Mouse (Mus musculus): ENCODE measurements at regions not wholly inside any gene's neighbourhood (a gene's known extent, or its start where the extent isn't known, plus 50 kb on each side); places are given as distances from the start of the nearest gene placed in this dataset.

GRCm38 (mm10) chr17:85914062-85914461 is 226.0 kb upstream of the Six2 start:
- H3K4me2 ChIP-seq: no peak overlapping the region
- peaks cover 45% of the 10 kb centered on the region for H3K27me3 ChIP-seq
- H3K9ac ChIP-seq (replicated peaks): no peak overlapping the region
- H3K36me3 ChIP-seq: no peaks in the 10 kb centered on the region
- no peak overlapping the region for H3K4me3 ChIP-seq (replicated peaks)
- WGBS: 80% methylated on average over 6 of the region's 6 CpGs
- no peaks in the 10 kb centered on the region; the same call in 1 of the 2 replicates for H3K9me3 ChIP-seq
- no peak for ATAC-seq (ENCODE audit: insufficient number of reproducible peaks, insufficient read depth, low FRiP score, low TSS enrichment, low read depth)
- no peak overlapping the region for H3K27ac ChIP-seq
- H3K4me1 ChIP-seq (replicated peaks): peaks cover 16% of the 10 kb centered on the region

- 84% methylated on average over 3 of the region's 3 CpGs for WGBS
- H3K4me3 ChIP-seq (replicated peaks): no peak overlapping the region
- H3K9me3 ChIP-seq: peaks cover 10% of the 10 kb centered on the region; the same call in 1 of the 2 replicates
- no peak for ATAC-seq (ENCODE audit: insufficient number of reproducible peaks, insufficient read depth, low FRiP score, low TSS enrichment, low read depth)
- H3K4me1 ChIP-seq (replicated peaks): peaks cover 11% of the 10 kb centered on the region
- H3K27me3 ChIP-seq: 0 out of 2 replicates have a peak, but pooled peaks cover 11% of the 10 kb centered on the region
- H3K9ac ChIP-seq (replicated peaks): no peak overlapping the region
- no peak overlapping the region for H3K27ac ChIP-seq
- no peaks in the 10 kb centered on the region for H3K36me3 ChIP-seq
- no peak overlapping the region for H3K4me2 ChIP-seq
Measured at GRCm38 (mm10) chr17:85908709-85909108, 220.6 kb upstream of the Six2 start.

GRCm38 (mm10) chr17:85906597-85907187 is 218.6 kb upstream of the Six2 start:
- 64% methylated on average over 4 of the region's 4 CpGs for WGBS
- no peak for ATAC-seq (ENCODE audit: insufficient number of reproducible peaks, insufficient read depth, low FRiP score, low TSS enrichment, low read depth)
- H3K27ac ChIP-seq: no peak overlapping the region
- H3K4me2 ChIP-seq: no peak overlapping the region
- peaks cover 10% of the 10 kb centered on the region; the same call in 1 of the 2 replicates for H3K9me3 ChIP-seq
- no peak overlapping the region for H3K9ac ChIP-seq (replicated peaks)
- no peak overlapping the region for H3K4me3 ChIP-seq (replicated peaks)
- peaks cover 16% of the 10 kb centered on the region for H3K4me1 ChIP-seq (replicated peaks)
- H3K27me3 ChIP-seq: peaks cover 14% of the 10 kb centered on the region; the same call in 1 of the 2 replicates
- no peaks in the 10 kb centered on the region for H3K36me3 ChIP-seq

GRCm38 (mm10) chr17:85902575-85902974 is 214.5 kb upstream of the Six2 start:
- H3K36me3 ChIP-seq: no peaks in the 10 kb centered on the region
- H3K9ac ChIP-seq (replicated peaks): no peak overlapping the region
- H3K27ac ChIP-seq: no peak overlapping the region
- ATAC-seq (ENCODE audit: insufficient number of reproducible peaks, insufficient read depth, low FRiP score, low TSS enrichment, low read depth): no peak
- peaks cover 15% of the 10 kb centered on the region; the same call in 1 of the 2 replicates for H3K27me3 ChIP-seq
- H3K4me2 ChIP-seq: no peak overlapping the region
- WGBS: 41% methylated on average over 2 of the region's 2 CpGs
- H3K9me3 ChIP-seq: peaks cover 10% of the 10 kb centered on the region; the same call in 1 of the 2 replicates
- H3K4me1 ChIP-seq (replicated peaks): peaks cover 25% of the 10 kb centered on the region
- no peak overlapping the region for H3K4me3 ChIP-seq (replicated peaks)

GRCm38 (mm10) chr17:85899096-85899495 is 211.0 kb upstream of the Six2 start:
- Histone ChIP-seq H3K4me3 (replicated peaks) (no peak overlapping the region), H3K27me3 (peaks cover 20% of the 10 kb centered on the region), H3K36me3 (no peaks in the 10 kb centered on the region), H3K9me3 (0 out of 2 replicates have a peak, but pooled peaks cover 1% of the 10 kb centered on the region), H3K27ac (no peak overlapping the region), H3K4me1 (replicated peaks) (peaks cover 22% of the 10 kb centered on the region), H3K9ac (replicated peaks) (no peak overlapping the region), H3K4me2 (no peak overlapping the region)
- no peak for ATAC-seq (ENCODE audit: insufficient number of reproducible peaks, insufficient read depth, low FRiP score, low TSS enrichment, low read depth)
- 62% methylated on average over 6 of the region's 6 CpGs for WGBS

GRCm38 (mm10) chr17:85895978-85896377 is 207.9 kb upstream of the Six2 start:
- peaks cover 25% of the 10 kb centered on the region for H3K4me1 ChIP-seq (replicated peaks)
- 66% methylated on average over 5 of the region's 5 CpGs for WGBS
- no peaks in the 10 kb centered on the region for H3K36me3 ChIP-seq
- no peak overlapping the region for H3K9ac ChIP-seq (replicated peaks)
- H3K4me3 ChIP-seq (replicated peaks): no peak overlapping the region
- no peak overlapping the region for H3K4me2 ChIP-seq
- ATAC-seq (ENCODE audit: insufficient number of reproducible peaks, insufficient read depth, low FRiP score, low TSS enrichment, low read depth): no peak
- H3K27ac ChIP-seq: no peak overlapping the region
- no peaks in the 10 kb centered on the region for H3K9me3 ChIP-seq
- H3K27me3 ChIP-seq: peaks cover 21% of the 10 kb centered on the region

GRCm38 (mm10) chr17:85891243-85891642 is 203.2 kb upstream of the Six2 start:
- no peak overlapping the region for H3K4me3 ChIP-seq (replicated peaks)
- H3K4me2 ChIP-seq: no peak overlapping the region
- H3K9me3 ChIP-seq: no peaks in the 10 kb centered on the region
- no peak for ATAC-seq (ENCODE audit: insufficient number of reproducible peaks, insufficient read depth, low FRiP score, low TSS enrichment, low read depth)
- H3K27me3 ChIP-seq: peaks cover 10% of the 10 kb centered on the region; the same call in 1 of the 2 replicates
- no peaks in the 10 kb centered on the region for H3K36me3 ChIP-seq
- WGBS: 83% methylated on average over 2 of the region's 2 CpGs
- H3K9ac ChIP-seq (replicated peaks): no peak overlapping the region
- no peak overlapping the region for H3K27ac ChIP-seq
- peaks cover 42% of the 10 kb centered on the region for H3K4me1 ChIP-seq (replicated peaks)

- 60% methylated on average over 18 of the region's 18 CpGs for WGBS
- H3K27ac ChIP-seq: peak overlapping the region; percentile 57
Measured at GRCm38 (mm10) chr17:85889746-85890532, 201.9 kb upstream of the Six2 start.

GRCm38 (mm10) chr17:85888568-85889398 is 200.7 kb upstream of the Six2 start:
- peaks cover 9% of the 10 kb centered on the region; the same call in 1 of the 2 replicates for H3K27me3 ChIP-seq
- H3K36me3 ChIP-seq: no peaks in the 10 kb centered on the region
- WGBS: 75% methylated on average over 10 of the region's 10 CpGs
- H3K9ac ChIP-seq (replicated peaks): no peak overlapping the region
- H3K4me3 ChIP-seq (replicated peaks): no peak overlapping the region
- no peak overlapping the region for H3K4me2 ChIP-seq
- no peaks in the 10 kb centered on the region for H3K9me3 ChIP-seq
- H3K27ac ChIP-seq: 0 out of 2 replicates have a peak overlapping the region, but pooled peaks have one; percentile 57
- H3K4me1 ChIP-seq (replicated peaks): peaks cover 47% of the 10 kb centered on the region
- ATAC-seq (ENCODE audit: insufficient number of reproducible peaks, insufficient read depth, low FRiP score, low TSS enrichment, low read depth): no peak

More at GRCm38 (mm10) chr17:85889746-85890532, 201.9 kb upstream of the Six2 start:
- Histone ChIP-seq H3K9ac (replicated peaks) (no peak overlapping the region), H3K27me3 (peaks cover 9% of the 10 kb centered on the region; the same call in 1 of the 2 replicates), H3K4me1 (replicated peaks) (peaks cover 47% of the 10 kb centered on the region), H3K36me3 (no peaks in the 10 kb centered on the region), H3K9me3 (no peaks in the 10 kb centered on the region), H3K4me2 (no peak overlapping the region), H3K4me3 (replicated peaks) (no peak overlapping the region)
- ATAC-seq (ENCODE audit: insufficient number of reproducible peaks, insufficient read depth, low FRiP score, low TSS enrichment, low read depth): no peak

- no peak for ATAC-seq (ENCODE audit: insufficient number of reproducible peaks, insufficient read depth, low FRiP score, low TSS enrichment, low read depth)
- no peaks in the 10 kb centered on the region for H3K36me3 ChIP-seq
- H3K4me1 ChIP-seq (replicated peaks): peaks cover 48% of the 10 kb centered on the region
- no peak overlapping the region for H3K4me2 ChIP-seq
- H3K4me3 ChIP-seq (replicated peaks): no peak overlapping the region
- 78% methylated on average over 6 of the region's 6 CpGs for whole genome bisulfite sequencing
- no peak overlapping the region for H3K9ac ChIP-seq (replicated peaks)
- H3K27ac ChIP-seq: no peak overlapping the region
- no peaks in the 10 kb centered on the region for H3K9me3 ChIP-seq
- peaks cover 6% of the 10 kb centered on the region; the same call in 1 of the 2 replicates for H3K27me3 ChIP-seq
Measured at GRCm38 (mm10) chr17:85886675-85887074, 198.6 kb upstream of the Six2 start.

- H3K27me3 ChIP-seq: peaks cover 6% of the 10 kb centered on the region; the same call in 1 of the 2 replicates
- peaks cover 51% of the 10 kb centered on the region for H3K4me1 ChIP-seq (replicated peaks)
- WGBS: 65% methylated on average over 4 of the region's 4 CpGs
- ATAC-seq (ENCODE audit: insufficient number of reproducible peaks, insufficient read depth, low FRiP score, low TSS enrichment, low read depth): no peak
- H3K36me3 ChIP-seq: no peaks in the 10 kb centered on the region
- H3K9me3 ChIP-seq: no peaks in the 10 kb centered on the region
- no peak overlapping the region for H3K9ac ChIP-seq (replicated peaks)
- H3K4me3 ChIP-seq (replicated peaks): no peak overlapping the region
- no peak overlapping the region for H3K27ac ChIP-seq
- no peak overlapping the region for H3K4me2 ChIP-seq
Measured at GRCm38 (mm10) chr17:85886237-85886636, 198.2 kb upstream of the Six2 start.
